Mouse (Mus musculus) heart, embryonic 16.5 days (tissue): ENCODE data around the gene Paqr7. TPM values are rescaled to one million over a fixed set of nuclear protein-coding genes. Genes with fewer than 3 reads are reported as not detected.

Experiments
- ATAC-seq: fragments of 200-750 bp; cut with Nextera tagmentation; replicated peaks from 2 replicates; pipeline ENCODE4 v1.8.0; 2017; ENCODE audit warnings: moderate number of reproducible peaks; ENCODE audit not compliant: insufficient read depth, low FRiP score; ENCODE audit errors: extremely low read depth
- H3K27ac ChIP-seq: fragments of 300-500 bp; sonication (generic); 2 replicates; pipeline ENCODE4 v1.5.1; 2014; ENCODE audit warnings: mild to moderate bottlenecking, low read length, control low read depth, moderate library complexity
- H3K27me3 ChIP-seq: fragments of 300-500 bp; sonication (generic); 2 replicates; pipeline ENCODE4 v1.6.1; 2014; ENCODE audit warnings: low read length, mixed read lengths; ENCODE audit not compliant: control insufficient read depth, insufficient read depth
- H3K36me3 ChIP-seq: fragments of 300-500 bp; sonication (generic); 2 replicates; pipeline ENCODE4 v1.6.1; 2014; ENCODE audit not compliant: control insufficient read depth, insufficient read depth
- H3K4me1 ChIP-seq: fragments of 300-500 bp; sonication (generic); 2 replicates; pipeline ENCODE4 v1.6.1; 2014; ENCODE audit warnings: low read length, mixed read lengths; ENCODE audit not compliant: control insufficient read depth, insufficient read depth
- H3K4me2 ChIP-seq: fragments of 300-500 bp; sonication (generic); 2 replicates; pipeline ENCODE4 v1.6.1; 2014; ENCODE audit warnings: low read depth, mild to moderate bottlenecking, control low read depth, low read length
- H3K4me3 ChIP-seq: fragments of 300-500 bp; sonication (generic); 2 replicates; pipeline ENCODE4 v1.5.1; 2014; ENCODE audit warnings: mild to moderate bottlenecking, control low read depth, low read length
- H3K9ac ChIP-seq: fragments of 300-500 bp; sonication (generic); 2 replicates; pipeline ENCODE4 v1.6.1; 2014; ENCODE audit warnings: low read length, control low read depth
- H3K9me3 ChIP-seq: fragments of 300-500 bp; sonication (generic); replicated peaks from 2 replicates; pipeline ENCODE4 v1.6.1; 2016; ENCODE audit warnings: low read length; ENCODE audit not compliant: control insufficient read depth
- WGBS: fragments of 180-500 bp; shearing (Covaris S2); extraction: QIAGEN DNeasy Blood & Tissue Kit; methylation state at CpG from one replicate; pipeline ENCODE4 v1.1.7; 2014; 5-methylcytosine and 5-hydroxymethylcytosine counted together
- polyA plus RNA-seq: library from polyadenylated mRNA; unstranded; fragments of >200 nt; fragmentation: Nextera tagmentation; extraction: Ambion mirVana; gene quantifications from 2 replicates; pipeline ENCODE4 v1.2.1, GENCODE M21; 2015

Paqr7 gene
- polyA plus RNA-seq, 1 experiment from 2014 or later = 13.2 TPM

DNA sequence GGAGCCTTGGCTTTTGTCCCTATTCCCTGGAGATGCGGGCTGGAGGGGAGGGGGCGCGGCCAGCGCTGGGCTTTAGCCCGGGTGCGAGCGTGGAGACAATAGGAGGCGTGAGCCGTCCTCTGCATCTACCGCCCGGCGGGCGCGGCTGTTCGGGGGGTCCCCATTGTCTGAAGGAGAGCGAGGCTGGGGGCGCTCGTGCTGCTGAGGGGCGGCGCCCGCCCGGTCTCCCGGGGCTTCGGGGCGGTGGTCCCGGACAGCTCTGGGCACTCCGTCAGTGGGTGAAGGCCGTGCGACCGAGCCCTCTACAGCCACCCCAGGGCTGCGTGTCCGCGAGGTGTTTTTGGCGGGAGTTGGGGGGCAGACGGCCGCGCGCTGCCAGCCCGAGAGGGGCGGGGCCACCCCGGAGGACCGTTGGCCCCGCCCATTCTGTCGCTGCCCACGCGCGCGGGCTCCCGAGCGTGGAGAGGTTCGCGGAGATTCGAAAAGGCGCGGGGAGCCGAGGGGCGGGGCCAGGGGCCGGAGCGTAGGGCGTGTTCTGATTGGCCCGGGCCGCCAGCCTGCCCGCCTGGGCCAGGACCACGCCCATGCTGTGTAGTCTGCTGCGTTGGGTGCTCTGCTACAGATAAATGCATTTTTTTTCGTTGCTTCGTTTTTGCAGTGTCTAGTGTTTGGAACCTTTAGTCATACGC is 27.8 kb upstream of the Paqr7 start:
- WGBS = under 1% methylated on average over 68 of the region's 68 CpGs
- peak; percentile 86 for ATAC-seq
- Histone ChIP-seq H3K4me2 (peak overlapping the region; percentile 96), H3K4me3 (peak overlapping the region; percentile 90), H3K9me3 (peaks cover 3% of the 10 kb centered on the region; the same call in 1 of the 2 replicates), H3K27me3 (no peaks in the 10 kb centered on the region), H3K36me3 (peaks cover 25% of the 10 kb centered on the region), H3K27ac (peak overlapping the region; percentile 92), H3K4me1 (peaks cover 9% of the 10 kb centered on the region), H3K9ac (peak overlapping the region; percentile 91)

DNA sequence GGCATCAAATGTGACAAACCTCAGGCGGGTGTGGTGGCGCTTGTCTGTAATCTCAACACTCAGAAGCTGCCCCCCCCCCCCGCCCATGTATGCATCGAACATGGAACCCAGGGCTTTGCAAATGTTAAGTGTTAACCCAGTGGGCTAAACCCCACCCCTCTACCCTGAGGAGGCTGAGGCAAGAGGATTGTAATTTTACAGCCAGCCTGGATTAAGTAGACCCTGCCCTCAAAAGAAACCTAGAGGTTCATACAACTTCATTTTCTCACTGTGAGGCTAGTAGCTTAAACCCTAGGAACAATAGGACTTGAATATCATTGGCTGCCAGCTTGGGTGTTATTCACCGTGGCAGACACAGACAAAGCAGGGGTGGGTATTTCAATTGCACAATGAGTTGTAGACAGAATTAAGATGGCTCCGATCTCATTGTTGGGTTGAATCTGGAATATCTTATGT is 27.1 kb upstream of the Paqr7 start:
- Histone ChIP-seq H3K36me3 (peaks cover 31% of the 10 kb centered on the region), H3K9ac (peak overlapping the region; percentile 91), H3K27me3 (no peaks in the 10 kb centered on the region), H3K4me1 (peaks cover 9% of the 10 kb centered on the region), H3K4me3 (peak overlapping the region; percentile 90), H3K4me2 (peak overlapping the region; percentile 96), H3K27ac (peak overlapping the region; percentile 33), H3K9me3 (peaks cover 3% of the 10 kb centered on the region; the same call in 1 of the 2 replicates)
- 11% methylated on average over 6 of the region's 6 CpGs for WGBS
- no peak for ATAC-seq

DNA sequence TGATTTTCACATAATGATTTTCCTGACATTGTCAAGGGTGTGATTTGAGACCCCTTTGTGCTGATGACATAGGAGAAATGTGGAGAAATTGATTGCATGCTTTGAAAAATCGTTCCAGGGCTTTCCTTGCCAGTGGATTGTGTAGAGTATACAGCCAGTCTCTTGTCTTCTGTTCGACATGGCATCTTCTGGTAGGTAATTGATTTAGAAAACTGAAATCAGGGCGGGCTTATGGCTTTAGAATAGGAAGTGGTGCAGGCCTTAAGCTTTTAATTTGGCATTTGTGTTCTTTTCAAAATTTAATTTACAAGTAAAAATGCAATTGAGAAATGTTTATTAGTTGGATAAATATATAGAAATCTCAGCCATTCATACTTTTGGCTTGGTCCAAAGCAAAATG is 26.5 kb upstream of the Paqr7 start:
- H3K4me3 ChIP-seq = peak overlapping the region; percentile 90
- peaks cover 3% of the 10 kb centered on the region; the same call in 1 of the 2 replicates for H3K9me3 ChIP-seq
- ATAC-seq = no peak
- 73% methylated on average over 3 of the region's 3 CpGs for WGBS
- peak overlapping the region; percentile 41; the same call in 1 of the 2 replicates for H3K9ac ChIP-seq
- peaks cover 37% of the 10 kb centered on the region for H3K36me3 ChIP-seq
- H3K4me1 ChIP-seq = peaks cover 9% of the 10 kb centered on the region
- H3K4me2 ChIP-seq = peak overlapping the region; percentile 96
- no peaks in the 10 kb centered on the region for H3K27me3 ChIP-seq
- no peak overlapping the region for H3K27ac ChIP-seq

DNA sequence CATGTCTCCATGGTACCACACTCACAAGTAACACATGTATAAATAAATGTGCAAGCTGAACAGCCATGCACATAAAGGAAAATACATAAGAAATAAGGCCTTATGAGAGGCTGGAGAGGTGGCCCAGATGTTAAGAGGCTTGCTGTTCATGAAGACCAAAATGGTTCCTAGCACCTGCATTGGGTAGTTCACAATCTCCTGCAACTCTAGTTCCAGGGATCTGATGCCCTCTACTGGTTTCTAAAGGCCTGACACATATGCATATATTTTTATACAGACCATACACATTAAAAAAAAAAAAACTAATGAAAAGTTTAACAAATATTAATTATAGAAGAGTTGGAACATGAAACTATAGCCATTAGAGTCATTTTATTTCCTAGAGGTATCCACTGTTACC is 25.0 kb upstream of the Paqr7 start:
- no peaks in the 10 kb centered on the region for H3K27me3 ChIP-seq
- H3K27ac ChIP-seq = no peak overlapping the region
- ATAC-seq = no peak
- H3K4me1 ChIP-seq = peaks cover 9% of the 10 kb centered on the region
- H3K9ac ChIP-seq = no peak overlapping the region
- no peak overlapping the region for H3K4me2 ChIP-seq
- no peak overlapping the region for H3K4me3 ChIP-seq
- peaks cover 41% of the 10 kb centered on the region for H3K36me3 ChIP-seq
- peaks cover 3% of the 10 kb centered on the region; the same call in 1 of the 2 replicates for H3K9me3 ChIP-seq

DNA sequence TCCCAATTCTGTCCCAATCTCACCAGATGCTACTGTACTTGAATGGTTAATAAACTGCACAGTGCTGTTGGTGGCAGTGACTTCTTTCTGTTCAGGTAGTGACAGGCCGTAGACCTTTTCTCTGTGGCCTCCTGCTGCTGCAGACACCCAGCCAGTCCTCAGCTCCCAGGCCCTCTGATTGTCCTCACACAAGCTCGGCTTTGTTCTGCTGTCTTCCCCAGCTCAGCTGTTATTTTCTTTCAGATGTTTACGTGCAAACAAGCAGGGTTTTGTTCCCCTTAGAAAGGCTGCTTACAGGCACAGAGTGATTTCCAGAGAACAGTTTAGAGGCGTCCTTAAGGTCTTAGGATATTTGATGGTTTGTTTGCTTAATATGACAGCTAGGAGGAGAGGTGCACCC is 22.7 kb upstream of the Paqr7 start:
- no peaks in the 10 kb centered on the region for H3K27me3 ChIP-seq
- no peak overlapping the region for H3K27ac ChIP-seq
- WGBS = 80% methylated on average over 4 of the region's 4 CpGs
- peaks cover 7% of the 10 kb centered on the region for H3K4me1 ChIP-seq
- H3K36me3 ChIP-seq = peaks cover 41% of the 10 kb centered on the region
- H3K4me3 ChIP-seq = no peak overlapping the region
- H3K9ac ChIP-seq = no peak overlapping the region
- ATAC-seq = no peak
- H3K9me3 ChIP-seq = peaks cover 3% of the 10 kb centered on the region; the same call in 1 of the 2 replicates
- no peak overlapping the region for H3K4me2 ChIP-seq

DNA sequence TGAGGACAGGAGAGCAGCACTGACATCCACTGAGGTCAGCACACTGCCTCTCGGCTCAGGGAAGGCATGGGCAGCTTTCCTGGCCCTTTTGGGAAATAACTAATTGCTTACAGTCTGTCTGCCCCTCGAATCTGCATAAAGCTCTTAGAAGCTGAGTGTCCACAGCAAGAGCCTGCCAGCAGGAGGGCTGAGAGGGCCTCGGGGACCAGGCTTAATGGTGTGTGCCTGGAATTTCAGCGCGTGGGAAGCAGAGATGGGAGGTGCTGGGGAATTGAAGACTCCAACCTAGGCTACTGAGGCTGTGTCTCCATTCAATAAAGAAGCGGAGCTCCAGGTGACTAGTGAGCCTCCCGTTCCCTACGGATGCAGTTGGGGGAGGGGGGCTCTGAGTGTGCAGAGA is 22.3 kb upstream of the Paqr7 start:
- no peak overlapping the region for H3K27ac ChIP-seq
- no peak overlapping the region for H3K9ac ChIP-seq
- H3K4me2 ChIP-seq = no peak overlapping the region
- H3K4me1 ChIP-seq = peaks cover 7% of the 10 kb centered on the region
- peaks cover 3% of the 10 kb centered on the region; the same call in 1 of the 2 replicates for H3K9me3 ChIP-seq
- no peaks in the 10 kb centered on the region for H3K27me3 ChIP-seq
- WGBS = 77% methylated on average over 8 of the region's 8 CpGs
- peaks cover 41% of the 10 kb centered on the region for H3K36me3 ChIP-seq
- ATAC-seq = no peak
- no peak overlapping the region for H3K4me3 ChIP-seq

DNA sequence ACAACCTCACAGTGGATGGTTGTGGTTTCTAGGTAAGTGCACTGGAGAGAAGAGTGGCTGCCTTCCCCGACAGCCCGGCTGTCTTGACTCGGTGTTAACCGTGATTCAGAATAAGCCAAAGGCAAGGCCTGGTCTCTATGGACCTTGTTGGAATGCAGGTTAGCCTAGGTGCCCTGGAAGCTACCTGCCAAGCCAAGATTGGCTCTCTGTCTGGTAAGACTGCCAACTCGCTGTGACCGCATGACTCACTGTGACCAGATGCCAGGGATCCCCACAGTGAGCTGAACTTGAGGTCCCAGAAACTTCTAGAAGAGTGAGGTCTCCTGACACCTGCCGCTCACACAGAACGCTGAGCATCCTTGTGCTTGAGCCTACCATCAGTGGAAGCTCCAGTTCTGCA is 19.6 kb upstream of the Paqr7 start:
- no peak overlapping the region for H3K4me3 ChIP-seq
- no peak overlapping the region for H3K9ac ChIP-seq
- 82% methylated on average over 8 of the region's 8 CpGs for WGBS
- H3K4me1 ChIP-seq = no peaks in the 10 kb centered on the region
- peaks cover 29% of the 10 kb centered on the region for H3K36me3 ChIP-seq
- H3K9me3 ChIP-seq = no peaks in the 10 kb centered on the region
- no peak overlapping the region for H3K27ac ChIP-seq
- no peak overlapping the region for H3K4me2 ChIP-seq
- H3K27me3 ChIP-seq = no peaks in the 10 kb centered on the region
- no peak for ATAC-seq

DNA sequence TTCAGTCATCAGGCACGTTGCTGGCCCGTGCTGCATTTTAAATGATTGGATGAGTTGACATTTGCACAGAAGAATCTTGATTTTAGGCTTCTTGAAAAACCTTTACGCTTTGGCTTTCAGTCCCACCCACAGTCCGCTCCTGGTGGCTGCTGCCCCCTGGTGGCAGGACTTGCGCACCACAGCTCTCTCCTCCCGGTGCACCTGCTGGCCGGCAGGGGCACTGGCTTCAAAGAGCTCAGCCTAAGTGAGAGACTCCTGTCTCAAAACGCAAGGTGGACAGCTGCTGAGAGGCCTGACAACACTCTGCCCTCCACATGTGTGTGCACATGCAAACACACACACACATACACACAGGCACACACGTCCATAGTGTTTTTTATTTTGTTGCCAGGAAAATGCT is 18.5 kb upstream of the Paqr7 start:
- H3K4me1 ChIP-seq = no peaks in the 10 kb centered on the region
- no peaks in the 10 kb centered on the region for H3K27me3 ChIP-seq
- no peak overlapping the region for H3K4me3 ChIP-seq
- H3K27ac ChIP-seq = no peak overlapping the region
- peak; percentile 65 for ATAC-seq
- peaks cover 19% of the 10 kb centered on the region for H3K36me3 ChIP-seq
- H3K4me2 ChIP-seq = no peak overlapping the region
- 2% methylated on average over 9 of the region's 9 CpGs for WGBS
- 0 out of 2 replicates have a peak overlapping the region, but pooled peaks have one; percentile 36 for H3K9ac ChIP-seq
- no peaks in the 10 kb centered on the region for H3K9me3 ChIP-seq

- H3K4me1 ChIP-seq = no peaks in the 10 kb centered on the region
- no peak overlapping the region for H3K4me3 ChIP-seq
- 67% methylated on average over 4 of the region's 4 CpGs for WGBS
- no peaks in the 10 kb centered on the region for H3K9me3 ChIP-seq
- no peak overlapping the region for H3K27ac ChIP-seq
- no peak overlapping the region for H3K4me2 ChIP-seq
- H3K9ac ChIP-seq = no peak overlapping the region
- H3K36me3 ChIP-seq = peaks cover 5% of the 10 kb centered on the region
- no peaks in the 10 kb centered on the region for H3K27me3 ChIP-seq
- ATAC-seq = no peak
Observed at GRCm38 (mm10) chr4:134479839-134480238, 16.7 kb upstream of the Paqr7 start.
